Mouse (Mus musculus) naive thymus-derived CD4-positive, alpha-beta T cell, adult 2 months (primary cell): ENCODE data around the gene Lexm.

Source experiments
- DNase-seq: peaks from one replicate; pipeline ENCODE4 v3.0.0-alpha.2; 2011; ENCODE audit warnings: low read depth

Lexm gene

GRCm38 (mm10) chr4:106581865-106582204 lies 35.2 kb downstream of the Lexm start:
- no peak for DNase-seq

- no peak for DNase-seq
Observed at GRCm38 (mm10) chr4:106581176-106581864, 35.7 kb downstream of the Lexm start.

GRCm38 (mm10) chr4:106577511-106577910 lies 39.5 kb downstream of the Lexm start:
- DNase-seq = no peak

- DNase-seq = no peak
Observed at GRCm38 (mm10) chr4:106575022-106575421, 42.0 kb downstream of the Lexm start.

GRCm38 (mm10) chr4:106571081-106571724 lies 45.8 kb downstream of the Lexm start:
- DNase-seq = no peak

- DNase-seq = no peak
Observed at GRCm38 (mm10) chr4:106569680-106570079, 47.4 kb downstream of the Lexm start.

- DNase-seq = no peak
Observed at GRCm38 (mm10) chr4:106564161-106564560, 52.9 kb downstream of the Lexm start.

GRCm38 (mm10) chr4:106562837-106563790 lies 53.9 kb downstream of the Lexm start:
- no peak for DNase-seq

- DNase-seq = peak; percentile 32
Observed at GRCm38 (mm10) chr4:106562006-106562405, 55.0 kb downstream of the Lexm start.

GRCm38 (mm10) chr4:106560846-106561781 lies 55.9 kb downstream of the Lexm start, which contains the start of gene Dhcr24:
Gene Dhcr24, plus strand, starts transcription at chr4:106561038.
- peak; percentile 89 for DNase-seq

GRCm38 (mm10) chr4:106560213-106560845 lies 56.7 kb downstream of the Lexm start:
- DNase-seq = no peak

GRCm38 (mm10) chr4:106559343-106560212 lies 57.5 kb downstream of the Lexm start:
- peak; percentile 18 for DNase-seq

GRCm38 (mm10) chr4:106557978-106558377 lies 59.1 kb downstream of the Lexm start:
- DNase-seq = no peak

- no peak for DNase-seq
Observed at GRCm38 (mm10) chr4:106557262-106557661, 59.8 kb downstream of the Lexm start.

GRCm38 (mm10) chr4:106550516-106551166 lies 66.4 kb downstream of the Lexm start:
- no peak for DNase-seq

- no peak for DNase-seq
Observed at GRCm38 (mm10) chr4:106548113-106548512, 68.9 kb downstream of the Lexm start.

- no peak for DNase-seq
Observed at GRCm38 (mm10) chr4:106546896-106547295, 70.1 kb downstream of the Lexm start.

GRCm38 (mm10) chr4:106545817-106546373 lies 71.1 kb downstream of the Lexm start:
- DNase-seq = no peak

- no peak for DNase-seq
Observed at GRCm38 (mm10) chr4:106542211-106542610, 74.8 kb downstream of the Lexm start.
